Mouse (Mus musculus) liver, embryonic 15.5 days (tissue): ENCODE results near the gene Dhdh. TPM values are rescaled to one million over a fixed set of nuclear protein-coding genes. Genes with fewer than 3 reads are reported as not detected.
"Not testable (repeated sequence)": the region's sequence is repeated elsewhere in the genome, so short reads cannot be mapped to it uniquely, and the experiment has no call there.

Experiments
- ATAC-seq: fragments of 200-750 bp; cut with Nextera tagmentation; 2 replicates; pipeline ENCODE4 v1.8.0; 2017; ENCODE audit warnings: moderate number of reproducible peaks, mild to moderate bottlenecking, moderate library complexity; ENCODE audit not compliant: insufficient read depth
- H3K27ac ChIP-seq: fragments of 300-500 bp; sonication (generic); replicated peaks from 2 replicates; pipeline ENCODE4 v1.5.1; 2015; ENCODE audit warnings: mild to moderate bottlenecking, inconsistent platforms
- H3K27me3 ChIP-seq: fragments of 300-500 bp; sonication (generic); 2 replicates; pipeline ENCODE4 v1.6.1; 2015; ENCODE audit warnings: mild to moderate bottlenecking, inconsistent platforms
- H3K36me3 ChIP-seq: fragments of 300-500 bp; sonication (generic); replicated peaks from 2 replicates; pipeline ENCODE4 v1.6.1; 2015; ENCODE audit warnings: moderate library complexity, mild to moderate bottlenecking, inconsistent platforms
- H3K4me1 ChIP-seq: fragments of 300-500 bp; sonication (generic); replicated peaks from 2 replicates; pipeline ENCODE4 v1.6.1; 2015; ENCODE audit warnings: inconsistent platforms
- H3K4me2 ChIP-seq: fragments of 300-500 bp; sonication (generic); 2 replicates; pipeline ENCODE4 v1.6.1; 2015; ENCODE audit warnings: moderate library complexity, mild to moderate bottlenecking, inconsistent platforms
- H3K4me3 ChIP-seq: fragments of 300-500 bp; sonication (generic); replicated peaks from 2 replicates; pipeline ENCODE4 v1.5.1; 2015; ENCODE audit warnings: mild to moderate bottlenecking, inconsistent platforms
- H3K9ac ChIP-seq: fragments of 300-500 bp; sonication (generic); 2 replicates; pipeline ENCODE4 v1.6.1; 2015; ENCODE audit warnings: moderate library complexity, mild to moderate bottlenecking, inconsistent platforms
- H3K9me3 ChIP-seq: fragments of 300-500 bp; sonication (generic); replicated peaks from 2 replicates; pipeline ENCODE4 v1.6.1; 2016; ENCODE audit warnings: inconsistent platforms
- WGBS: fragments of 180-500 bp; shearing (Covaris S2); methylation state at CpG from one replicate; pipeline ENCODE4 v1.1.7; 2015; ENCODE audit warnings: mixed read lengths; ENCODE audit not compliant: insufficient replicate concordance; 5-methylcytosine and 5-hydroxymethylcytosine counted together
- polyA plus RNA-seq: library from polyadenylated mRNA; unstranded; fragments of >200 nt; fragmentation: Nextera tagmentation; extraction: Ambion mirVana; gene quantifications from 2 replicates; pipeline ENCODE4 v1.2.1, GENCODE M21; 2015

Dhdh gene
- polyA plus RNA-seq, 1 experiment from 2014 or later, result 2.4 TPM

GRCm38 (mm10) chr7:45460377-45460776, 28.2 kb downstream of the Dhdh start:
- H3K4me2 ChIP-seq, result peak overlapping the region; percentile 87
- 36% methylated on average over 7 of the region's 7 CpGs for WGBS
- peaks cover 70% of the 10 kb centered on the region for H3K4me1 ChIP-seq
- peak overlapping the region; percentile 76 for H3K4me3 ChIP-seq
- H3K9ac ChIP-seq, result peak overlapping the region; percentile 80
- H3K36me3 ChIP-seq, result peaks cover 71% of the 10 kb centered on the region
- ATAC-seq, result no peak
- no peaks in the 10 kb centered on the region for H3K27me3 ChIP-seq
- H3K9me3 ChIP-seq, result no peaks in the 10 kb centered on the region
- H3K27ac ChIP-seq, result peak overlapping the region; percentile 97

GRCm38 (mm10) chr7:45459564-45460140, 29.0 kb downstream of the Dhdh start, which contains the start of gene Ftl1:
TSS of gene Ftl1 (minus strand) at chr7:45459884.
- Histone ChIP-seq H3K4me3 (peak within 1 kb of the TSS; percentile 76), H3K36me3 (peaks cover 67% of the 10 kb centered on the region), H3K27ac (peak within 1 kb of the TSS; percentile 97), H3K4me1 (peaks cover 64% of the 10 kb centered on the region), H3K9ac (peak within 1 kb of the TSS; percentile 80), H3K4me2 (peak within 1 kb of the TSS; percentile 87)
- H3K27me3 ChIP-seq, H3K9me3 ChIP-seq: not testable (repeated sequence)
- WGBS, result under 1% methylated on average over 37 of the region's 37 CpGs
- ATAC-seq, result peak; percentile 85

- H3K36me3 ChIP-seq, result peaks cover 66% of the 10 kb centered on the region
- no peaks in the 10 kb centered on the region for H3K9me3 ChIP-seq
- H3K4me3 ChIP-seq, result peak overlapping the region; percentile 76
- H3K4me1 ChIP-seq, result peaks cover 62% of the 10 kb centered on the region
- H3K4me2 ChIP-seq, result peak overlapping the region; percentile 87
- H3K27ac ChIP-seq, result peak overlapping the region; percentile 97
- 2% methylated on average over 43 of the region's 43 CpGs for WGBS
- peak overlapping the region; percentile 80 for H3K9ac ChIP-seq
- no peaks in the 10 kb centered on the region for H3K27me3 ChIP-seq
- ATAC-seq, result peak; percentile 34
These were observed 29.6 kb downstream of the Dhdh start for GRCm38 (mm10) chr7:45458748-45459563.

DNA sequence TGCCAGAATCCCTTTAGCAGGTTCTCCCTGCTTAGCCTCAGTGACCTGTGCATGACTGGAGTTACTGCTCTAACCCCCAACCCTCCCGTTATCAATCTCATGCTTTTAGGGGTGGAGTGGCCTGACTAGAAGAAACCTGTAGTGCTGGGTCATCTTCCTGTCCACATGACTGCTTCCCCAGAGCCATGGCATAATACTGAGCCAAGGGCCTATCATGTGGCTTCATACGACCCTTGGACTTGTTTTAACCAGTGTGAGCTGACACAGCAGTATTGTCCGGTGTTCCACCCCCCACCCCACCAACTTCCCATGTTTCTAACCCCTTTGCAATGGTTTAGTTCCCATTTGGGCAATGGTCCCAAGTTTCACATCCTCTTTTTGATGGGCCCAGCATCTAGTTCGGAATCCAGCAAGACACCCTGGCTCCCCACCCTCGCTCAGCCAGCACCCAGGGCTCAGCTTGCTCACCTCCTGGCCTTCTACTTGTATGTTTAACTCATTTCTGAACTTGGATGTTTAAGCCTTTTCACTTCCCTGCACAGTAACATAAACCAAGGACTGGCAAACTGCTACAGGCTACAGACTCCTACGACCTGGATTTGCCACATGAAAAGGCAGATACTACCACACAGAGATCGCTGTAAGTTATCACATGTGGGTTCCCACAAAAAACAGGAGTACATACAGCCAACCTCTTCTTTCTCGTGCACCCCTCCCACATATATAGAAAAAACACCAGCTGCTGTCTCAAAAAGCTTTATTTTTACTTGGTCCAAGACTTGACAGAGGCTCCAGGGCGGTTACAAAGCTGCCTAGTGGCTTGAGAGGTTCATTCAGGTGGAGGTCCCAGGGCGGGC, 31.2 kb downstream of the Dhdh start:
- H3K9ac ChIP-seq, result peak overlapping the region; percentile 80
- peak overlapping the region; percentile 87 for H3K4me2 ChIP-seq
- ATAC-seq, result 0 out of 2 replicates have a peak, but pooled peaks have one; percentile 2
- H3K9me3 ChIP-seq, result no peaks in the 10 kb centered on the region
- H3K27me3 ChIP-seq, result no peaks in the 10 kb centered on the region
- peaks cover 54% of the 10 kb centered on the region for H3K36me3 ChIP-seq
- H3K4me3 ChIP-seq, result peak overlapping the region; percentile 76
- H3K4me1 ChIP-seq, result peaks cover 55% of the 10 kb centered on the region
- peak overlapping the region; percentile 97 for H3K27ac ChIP-seq
- 38% methylated on average over 10 of the region's 10 CpGs for WGBS

DNA sequence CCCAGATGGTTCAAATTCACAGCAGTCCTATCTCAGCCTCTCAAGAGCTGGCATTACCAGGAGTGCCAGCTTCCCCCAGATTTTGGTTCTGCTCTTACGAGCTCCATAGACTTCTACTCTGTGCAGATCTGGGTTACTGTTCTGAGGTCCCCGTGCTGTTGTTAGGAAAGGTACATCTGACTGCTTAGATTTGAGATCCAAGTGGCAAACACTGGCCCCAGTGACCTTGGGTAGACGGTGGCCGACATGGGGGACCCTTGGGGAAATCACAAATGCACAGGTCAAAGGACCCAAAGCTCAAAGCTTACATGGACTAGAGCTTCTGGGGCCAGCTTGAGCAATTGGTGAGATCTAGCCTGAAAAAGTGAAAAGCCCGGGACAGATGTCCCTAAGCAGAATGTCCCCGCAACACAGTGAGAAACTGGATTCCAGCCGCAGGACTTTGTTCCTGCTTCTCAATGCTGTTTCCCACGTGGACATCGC, 31.8 kb downstream of the Dhdh start:
- no peak for ATAC-seq
- Histone ChIP-seq H3K9ac (0 out of 2 replicates have a peak overlapping the region, but pooled peaks have one; percentile 80), H3K4me3 (peak overlapping the region; percentile 76; the same call in 1 of the 2 replicates), H3K9me3 (no peaks in the 10 kb centered on the region), H3K36me3 (peaks cover 54% of the 10 kb centered on the region), H3K4me2 (peak overlapping the region; percentile 87), H3K27me3 (no peaks in the 10 kb centered on the region), H3K4me1 (peaks cover 55% of the 10 kb centered on the region), H3K27ac (peak overlapping the region; percentile 97)
- 54% methylated on average over 9 of the region's 9 CpGs for WGBS

DNA sequence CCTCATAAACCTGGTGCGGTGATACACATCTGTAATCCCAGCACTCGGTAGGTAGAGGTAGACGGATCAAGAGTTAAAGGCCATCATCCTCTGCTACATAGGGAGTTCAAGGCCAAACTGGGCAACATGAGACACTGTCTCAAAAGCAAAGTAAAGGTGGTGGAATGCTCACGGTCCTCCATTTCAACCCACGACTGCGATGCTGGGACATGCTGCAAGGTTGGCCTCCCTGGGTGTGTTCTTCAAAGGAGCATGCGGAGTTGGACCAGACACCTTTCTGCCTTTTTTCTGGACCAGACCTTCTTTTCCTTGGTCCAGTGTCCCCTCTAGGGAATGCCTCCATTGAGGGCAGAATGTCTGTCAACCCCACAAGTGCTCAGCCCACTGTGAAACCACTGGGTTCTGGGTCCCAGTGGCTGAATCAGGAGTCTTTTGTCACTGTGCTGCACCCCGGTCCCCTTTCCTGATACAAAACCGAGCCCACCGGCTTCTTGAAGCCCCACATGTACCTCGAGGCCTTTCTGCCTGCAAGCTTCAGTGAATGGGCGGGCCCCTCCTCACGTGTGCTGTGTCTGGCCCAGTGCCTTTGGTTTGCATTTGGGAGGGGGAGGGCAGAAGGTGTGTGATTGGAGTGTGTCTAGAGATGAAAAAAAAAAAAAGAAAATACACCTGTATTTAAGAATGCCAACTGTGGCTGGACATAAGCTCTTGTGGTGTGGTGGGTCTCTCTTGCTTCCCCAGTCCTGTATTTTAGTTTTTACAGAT, 32.5 kb downstream of the Dhdh start:
- Histone ChIP-seq H3K9ac (no peak overlapping the region), H3K4me3 (no peak overlapping the region), H3K27ac (peak overlapping the region; percentile 97), H3K36me3 (peaks cover 52% of the 10 kb centered on the region), H3K9me3 (no peaks in the 10 kb centered on the region), H3K4me1 (peaks cover 55% of the 10 kb centered on the region), H3K27me3 (no peaks in the 10 kb centered on the region), H3K4me2 (peak overlapping the region; percentile 87; the same call in 1 of the 2 replicates)
- 73% methylated on average over 13 of the region's 13 CpGs for WGBS
- ATAC-seq, result no peak

DNA sequence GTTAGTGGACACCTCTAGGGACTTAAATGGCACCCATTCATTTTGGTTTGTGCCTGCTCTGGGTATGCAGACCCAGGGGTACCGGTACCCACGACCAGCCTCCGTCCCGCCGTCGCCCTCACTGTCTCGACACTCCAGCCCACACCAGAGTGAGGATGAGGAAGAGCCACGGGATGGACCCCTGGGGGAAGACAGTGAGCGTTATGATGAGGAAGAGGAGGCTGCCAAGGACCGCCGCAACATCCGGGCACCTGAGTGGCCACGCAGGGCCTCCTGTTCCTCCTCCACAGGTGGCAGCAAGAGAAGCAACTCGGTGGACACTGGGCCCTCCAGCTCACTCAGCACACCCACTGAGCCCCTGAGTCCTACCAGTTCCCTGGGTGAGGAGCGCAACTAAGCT, 33.6 kb downstream of the Dhdh start:
- 87% methylated on average over 15 of the region's 15 CpGs for WGBS
- no peaks in the 10 kb centered on the region for H3K9me3 ChIP-seq
- H3K4me3 ChIP-seq, result no peak overlapping the region
- no peak overlapping the region for H3K4me2 ChIP-seq
- H3K9ac ChIP-seq, result no peak overlapping the region
- H3K36me3 ChIP-seq, result peaks cover 52% of the 10 kb centered on the region
- no peak overlapping the region for H3K27ac ChIP-seq
- ATAC-seq, result no peak
- H3K4me1 ChIP-seq, result peaks cover 46% of the 10 kb centered on the region
- H3K27me3 ChIP-seq, result no peaks in the 10 kb centered on the region

DNA sequence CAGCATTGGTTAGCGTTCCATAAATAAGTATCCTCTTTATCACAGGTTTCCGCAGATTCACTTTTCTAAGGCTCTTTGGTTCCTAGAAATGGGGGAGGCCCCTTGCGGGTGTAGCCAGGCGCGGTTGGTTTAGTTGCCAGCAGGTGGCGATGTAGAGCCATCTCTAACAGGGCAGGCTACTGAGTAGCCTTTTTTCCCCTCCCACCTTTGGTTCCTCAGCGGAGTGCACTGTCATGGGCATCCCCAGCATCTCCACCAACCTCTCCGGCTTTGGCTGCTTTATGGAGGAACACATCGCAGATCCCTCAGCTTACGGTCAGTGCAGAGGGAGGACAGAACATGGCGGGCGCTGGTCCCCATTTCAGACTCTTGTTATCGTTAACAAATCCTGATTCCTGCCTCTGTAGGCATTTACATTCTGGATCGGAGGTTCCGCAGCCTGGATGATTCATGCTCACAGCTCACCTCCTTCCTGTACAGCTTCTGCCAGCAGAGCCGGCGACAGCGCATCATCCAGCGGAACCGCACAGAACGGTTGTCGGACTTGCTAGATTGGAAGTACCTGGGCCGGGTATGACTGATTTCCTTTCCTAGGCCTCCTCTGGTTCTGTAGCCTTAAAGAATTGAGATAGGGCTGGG, 37.1 kb downstream of the Dhdh start:
- Histone ChIP-seq H3K9me3 (no peaks in the 10 kb centered on the region), H3K4me1 (peaks cover 33% of the 10 kb centered on the region), H3K4me2 (0 out of 2 replicates have a peak overlapping the region, but pooled peaks have one; percentile 20), H3K4me3 (0 out of 2 replicates have a peak overlapping the region, but pooled peaks have one; percentile 1), H3K36me3 (peaks cover 34% of the 10 kb centered on the region), H3K27ac (0 out of 2 replicates have a peak overlapping the region, but pooled peaks have one; percentile 19), H3K9ac (no peak overlapping the region), H3K27me3 (no peaks in the 10 kb centered on the region)
- ATAC-seq, result peak; percentile 68
- WGBS, result 50% methylated on average over 23 of the region's 23 CpGs

DNA sequence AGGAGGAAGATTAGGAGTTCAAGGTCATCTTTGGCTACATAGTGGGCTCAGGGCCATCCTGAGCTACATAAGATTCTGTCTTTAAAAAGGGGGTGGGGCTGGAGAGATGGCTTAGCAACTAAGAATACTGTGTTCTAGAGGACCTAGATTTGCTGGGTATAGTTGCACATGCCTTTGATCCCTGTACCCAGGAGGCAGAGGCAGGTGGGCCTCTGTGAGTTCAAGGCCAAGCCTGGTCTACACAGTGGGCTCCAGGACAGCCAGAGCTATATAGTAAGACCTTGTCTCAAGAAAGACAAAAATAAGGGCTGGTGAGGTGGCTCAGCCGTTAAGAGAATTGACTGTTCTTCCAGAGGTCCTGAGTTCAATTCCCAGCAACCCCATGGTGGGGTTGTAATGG, 38.6 kb downstream of the Dhdh start:
- Histone ChIP-seq H3K27ac (no peak overlapping the region), H3K9me3 (no peaks in the 10 kb centered on the region), H3K4me3 (no peak overlapping the region), H3K4me2 (no peak overlapping the region), H3K4me1 (peaks cover 26% of the 10 kb centered on the region), H3K36me3 (peaks cover 22% of the 10 kb centered on the region), H3K9ac (no peak overlapping the region), H3K27me3 (no peaks in the 10 kb centered on the region)
- WGBS, result 79% methylated on average over 1 of the region's 1 CpGs
- no peak for ATAC-seq
